Mouse (Mus musculus) layer of hippocampus, adult 2 months (tissue): Measurements from ENCODE around the gene Sipa1l1. TPM values are rescaled to one million over a fixed set of nuclear protein-coding genes. Genes with fewer than 3 reads are reported as not detected.

Experiments
- DNase-seq, 2 experiments: peaks; one replicate each; pipeline ENCODE4 v3.0.0; 2022; ENCODE audit warnings: low spot score in 2 of 2
- H3K27ac ChIP-seq: fragments of 200-600 bp; 2 replicates; pipeline ENCODE4 v1.8.1; 2022
- H3K4me3 ChIP-seq: fragments of 200-600 bp; 2 replicates; pipeline ENCODE4 v1.8.1; 2022; ENCODE audit warnings: mild to moderate bottlenecking
- CTCF ChIP-seq: fragments of 200-600 bp; conservative IDR thresholded peaks from 2 replicates; pipeline ENCODE4 v1.8.1; 2022; ENCODE audit warnings: antibody characterized with exemption, mild to moderate bottlenecking, moderate library complexity
- long read RNA-seq, 2 experiments: library from polyadenylated mRNA; stranded (forward); transcript quantifications; one replicate each; pipeline ENCODE4 v2.0.0; 2021; ENCODE audit warnings: borderline mapping rate in 2 of 2
- total RNA-seq, 2 experiments: library from RNA; stranded (reverse); gene quantifications; 2 replicates each; pipeline ENCODE4 v1.2.3; 2021

Gene Sipa1l1
- 100 to 1,000 TPM; 233 to 244 TPM for total RNA-seq
- long read RNA-seq, experiment 1, full-length matches to known transcripts = 1 of 58 reads
- long read RNA-seq, experiment 1, partial matches to known transcripts = 47 of 58 reads
- long read RNA-seq, experiment 1, other reads (novel, unspliced or antisense) = 10 of 58 reads
- long read RNA-seq, experiment 2, full-length matches to known transcripts = 1 of 67 reads
- long read RNA-seq, experiment 2, partial matches to known transcripts = 56 of 67 reads
- long read RNA-seq, experiment 2, other reads (novel, unspliced or antisense) = 10 of 67 reads

DNA sequence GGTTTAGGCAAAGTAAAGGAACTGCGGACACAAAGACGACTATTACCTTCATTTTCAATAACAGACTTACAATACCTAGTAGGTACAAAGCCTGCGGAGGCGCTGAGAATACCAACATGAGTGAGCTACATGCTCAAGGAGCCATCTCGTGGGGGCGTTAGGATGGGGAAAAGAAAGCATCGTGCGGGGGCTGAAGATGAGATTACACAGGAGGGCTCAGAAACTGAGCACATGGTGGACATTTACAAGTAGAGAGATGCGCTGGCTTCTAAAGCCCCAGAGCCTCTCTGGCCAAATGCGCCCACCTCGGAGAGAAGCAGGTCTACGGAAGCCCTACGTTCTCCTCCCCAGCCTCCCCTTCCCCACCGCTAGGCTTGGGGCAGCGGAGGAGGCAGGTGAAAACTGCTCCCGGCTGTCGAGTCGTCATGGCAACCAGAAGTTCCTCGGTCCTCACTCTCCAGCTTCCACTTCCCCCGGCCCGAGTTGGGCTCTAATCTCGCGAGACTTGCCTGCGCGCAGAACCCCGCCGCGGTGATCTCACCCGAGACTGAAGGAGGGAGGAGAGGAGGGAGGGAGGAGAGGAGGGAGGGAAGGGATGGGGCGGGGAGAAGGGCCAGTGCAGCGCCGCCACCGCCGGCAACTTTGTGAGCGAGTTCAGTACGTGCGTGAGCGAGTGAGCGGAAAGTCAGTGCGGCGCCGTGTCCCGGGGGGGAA lies at the start of gene Sipa1l1:
TSS of gene Sipa1l1 (plus strand) at position 501 of the 714 bp plus-strand sequence.
- peak; percentile 96 to 97 for DNase-seq
- H3K4me3 ChIP-seq = peak within 1 kb of the TSS; percentile 87
- H3K27ac ChIP-seq = peak within 1 kb of the TSS; percentile 98
- TF ChIP-seq CTCF = peak; percentile 51

DNA sequence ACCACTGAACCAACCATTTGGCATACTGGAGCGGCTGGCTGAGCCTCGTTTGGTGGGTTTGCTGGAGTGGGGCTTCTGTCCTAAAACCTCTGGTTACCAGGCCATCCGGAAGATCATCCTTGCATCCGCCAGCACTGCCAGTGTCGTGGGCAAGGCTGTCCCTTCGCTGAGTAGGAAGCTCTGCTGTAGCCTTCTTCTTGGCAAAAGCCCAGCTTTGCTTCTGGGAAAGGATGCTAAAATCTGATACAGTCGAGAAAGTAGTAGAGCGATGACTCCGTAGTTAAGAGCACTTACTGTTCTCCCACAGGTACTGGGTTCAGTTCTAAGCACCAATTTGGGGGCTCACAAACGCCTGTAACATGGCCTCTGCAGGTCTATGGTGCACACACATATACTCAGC lies 47.2 kb upstream of the Sipa1l1 start:
- H3K27ac ChIP-seq = no peak overlapping the region
- no peak for TF ChIP-seq CTCF
- H3K4me3 ChIP-seq = no peak overlapping the region
- DNase-seq = no peak

DNA sequence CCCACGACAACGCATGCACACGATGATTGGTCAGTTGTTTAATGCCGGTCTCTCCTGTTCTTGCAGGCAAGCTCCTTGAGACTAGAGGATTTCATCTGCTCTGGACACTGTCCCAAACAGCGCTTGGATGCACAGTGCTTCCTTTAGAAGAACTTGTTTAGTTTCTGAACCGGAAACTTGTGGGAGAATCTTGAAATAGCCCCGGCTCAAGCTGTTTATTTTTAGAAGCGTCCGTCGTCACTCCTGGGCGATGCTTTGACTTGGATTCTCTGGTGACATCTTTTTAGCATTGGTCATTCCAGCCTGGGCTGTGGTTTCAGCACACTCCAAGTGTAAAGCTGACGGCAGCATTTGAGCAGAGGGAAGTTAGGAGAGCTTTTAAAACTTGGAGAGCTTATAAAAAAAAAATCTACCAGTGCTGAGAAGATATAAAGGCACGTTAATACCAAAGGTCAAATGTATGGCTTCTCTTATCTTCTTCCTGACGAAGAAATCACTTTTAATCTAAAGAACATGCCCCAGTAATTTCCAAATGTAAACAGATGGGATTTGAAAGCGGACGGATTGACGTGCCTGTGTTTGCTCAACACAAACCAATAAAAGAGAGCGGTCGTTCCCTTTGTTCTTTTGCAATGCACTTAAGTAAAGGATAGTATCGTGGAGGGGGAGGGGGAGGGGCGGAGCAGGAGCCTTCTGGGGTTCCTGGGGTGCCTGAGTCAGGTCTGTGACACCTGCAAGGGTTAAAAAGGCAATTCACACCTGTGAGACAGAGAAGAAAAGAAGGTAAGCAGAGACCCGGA lies 46.5 kb upstream of the Sipa1l1 start:
- no peak overlapping the region for H3K27ac ChIP-seq
- no peak overlapping the region; the same call in 1 of the 2 replicates for H3K4me3 ChIP-seq
- TF ChIP-seq CTCF = no peak
- no peak for DNase-seq

DNA sequence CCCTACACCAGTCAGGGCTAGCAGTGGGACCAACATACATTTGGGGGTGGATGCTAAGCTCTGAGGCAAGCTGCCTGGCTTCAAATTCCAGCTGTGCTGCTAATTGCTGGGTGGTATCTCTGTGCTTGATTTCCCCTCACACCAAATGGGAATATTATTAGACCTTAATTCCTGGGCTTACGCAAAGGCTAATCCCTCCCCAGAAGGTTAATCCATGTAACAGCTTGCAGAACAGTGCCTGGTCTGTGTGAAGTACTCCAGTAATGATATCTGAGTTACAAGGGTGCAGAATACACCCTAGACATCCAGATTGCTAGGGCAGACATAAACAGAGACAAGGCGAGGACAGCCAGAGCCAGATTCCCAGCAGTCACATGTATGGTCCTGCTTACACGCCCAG lies 42.3 kb upstream of the Sipa1l1 start:
- Histone ChIP-seq H3K4me3 (no peak overlapping the region), H3K27ac (no peak overlapping the region)
- no peak for DNase-seq
- TF ChIP-seq CTCF = no peak

DNA sequence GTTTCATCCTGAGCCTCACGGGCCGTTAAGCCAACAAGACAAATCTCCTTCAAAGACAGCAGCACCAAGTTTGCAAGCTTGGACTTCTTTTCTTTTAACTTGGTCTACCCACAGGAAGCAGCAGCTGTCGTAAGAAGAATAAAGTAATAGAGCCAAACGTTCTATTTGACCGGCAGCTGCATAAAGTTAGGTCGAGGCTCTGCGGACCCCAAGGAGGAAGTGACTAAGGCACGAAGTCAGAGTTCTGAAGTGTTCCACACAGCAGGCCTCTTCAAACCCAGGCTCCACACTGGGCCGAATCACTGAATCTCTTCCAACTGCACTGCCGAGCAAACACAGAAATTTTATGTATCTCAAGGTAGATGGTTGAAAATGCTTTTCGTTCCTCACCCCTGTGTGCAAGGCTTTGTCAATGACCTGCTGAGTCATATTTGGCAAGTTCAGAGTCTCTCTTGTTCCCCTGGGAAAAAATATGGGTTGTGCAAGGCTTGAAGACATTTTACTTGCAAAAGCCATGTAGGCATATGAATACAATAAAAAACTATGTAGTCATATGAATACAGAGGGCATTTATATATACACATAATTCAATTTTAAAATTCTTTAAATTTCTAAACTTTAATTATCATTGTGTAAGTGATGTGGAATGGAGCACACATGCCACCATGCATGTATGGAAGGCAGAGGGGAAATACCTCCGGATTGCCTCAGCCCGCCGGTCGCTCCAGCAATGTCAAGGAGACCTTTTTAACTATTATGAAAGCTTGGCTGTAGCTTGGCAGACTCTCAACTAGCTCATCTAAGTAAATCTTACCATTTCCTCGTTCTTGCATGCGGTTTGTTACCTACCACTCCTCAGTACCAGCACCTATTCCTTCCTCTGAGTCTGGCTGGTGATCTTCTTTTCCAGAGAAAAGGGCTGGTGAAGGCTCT lies 29.6 kb upstream of the Sipa1l1 start:
- no peak for DNase-seq
- Histone ChIP-seq H3K4me3 (no peak overlapping the region), H3K27ac (no peak overlapping the region)
- no peak for TF ChIP-seq CTCF

DNA sequence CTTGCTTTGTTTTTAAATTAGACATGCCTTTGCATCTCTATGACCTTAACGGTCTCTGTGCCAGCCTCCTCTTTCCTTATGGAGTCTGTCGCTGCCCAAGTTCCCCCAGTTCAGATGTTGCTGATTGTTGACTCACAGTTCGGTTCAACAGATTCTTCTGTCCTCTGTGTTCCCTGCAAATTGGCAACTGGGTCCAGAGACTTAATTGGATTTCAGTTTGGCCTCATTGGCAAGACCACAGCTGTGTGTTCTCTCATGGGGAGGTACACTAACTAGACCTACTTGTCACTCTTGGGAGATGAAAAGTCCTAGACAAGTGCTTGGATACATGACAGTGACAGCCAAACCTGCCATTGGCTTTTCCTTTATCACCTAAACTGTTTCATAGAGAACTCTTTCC lies 25.7 kb upstream of the Sipa1l1 start:
- H3K27ac ChIP-seq = no peak overlapping the region
- no peak for DNase-seq
- no peak overlapping the region for H3K4me3 ChIP-seq
- no peak for TF ChIP-seq CTCF

DNA sequence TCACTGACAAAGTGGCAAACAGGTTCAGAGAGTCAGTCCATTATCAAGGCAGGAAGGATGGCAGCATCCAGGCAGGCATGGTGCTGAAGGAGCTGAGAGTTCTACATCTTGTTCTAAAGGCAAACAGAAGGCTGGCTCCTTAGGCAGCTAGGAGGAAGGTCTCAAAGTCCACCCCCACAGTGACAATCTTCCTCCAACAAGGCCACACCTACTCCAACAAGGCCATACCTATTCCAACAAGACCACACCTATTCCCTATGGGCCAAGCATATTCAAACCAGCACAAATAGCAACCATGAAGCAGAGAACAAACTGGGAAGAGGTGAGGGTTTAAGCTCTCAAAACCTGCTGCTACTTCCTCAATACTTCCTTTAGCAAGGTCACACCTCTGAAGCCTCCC lies 23.9 kb upstream of the Sipa1l1 start:
- H3K4me3 ChIP-seq = no peak overlapping the region

DNA sequence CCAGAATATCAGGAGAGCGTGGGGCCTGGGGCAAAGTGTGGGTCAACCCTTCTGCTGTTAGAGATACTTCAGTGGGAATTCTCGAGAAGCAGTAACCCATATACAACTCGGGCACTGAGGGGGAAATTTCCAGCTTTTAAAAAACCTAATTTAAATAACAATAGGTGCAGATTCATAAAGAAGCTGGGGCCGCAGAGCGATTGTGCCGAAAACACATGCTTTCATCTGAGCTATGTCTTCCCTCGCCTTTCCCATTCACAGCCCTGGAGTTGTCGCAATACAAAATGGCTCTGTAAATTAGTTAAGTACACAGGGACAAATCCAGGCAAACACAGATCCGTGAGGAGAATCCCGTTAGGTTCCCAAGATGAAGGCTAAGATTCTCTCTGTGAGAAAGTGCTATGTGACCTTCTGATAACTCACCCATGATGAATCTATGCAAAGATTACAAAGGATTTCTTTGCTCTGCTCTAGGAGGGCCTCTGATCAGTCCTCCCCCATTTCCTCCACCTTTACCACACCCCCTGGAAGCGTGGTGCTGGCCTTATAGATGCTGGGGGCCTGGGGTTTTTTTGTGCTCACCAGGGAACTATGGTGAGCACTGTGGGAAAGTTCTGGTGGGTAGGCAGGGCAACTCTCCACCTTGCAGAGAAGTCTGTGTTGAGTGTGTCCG lies 22.0 kb upstream of the Sipa1l1 start:
- Histone ChIP-seq H3K27ac (peak overlapping the region; percentile 77; the same call in 1 of the 2 replicates), H3K4me3 (no peak overlapping the region)
- TF ChIP-seq CTCF = no peak
- DNase-seq = no peak

More for the DNA sequence above, 23.9 kb upstream of the Sipa1l1 start:
- DNase-seq = no peak
- TF ChIP-seq CTCF = no peak
- H3K27ac ChIP-seq = no peak overlapping the region

DNA sequence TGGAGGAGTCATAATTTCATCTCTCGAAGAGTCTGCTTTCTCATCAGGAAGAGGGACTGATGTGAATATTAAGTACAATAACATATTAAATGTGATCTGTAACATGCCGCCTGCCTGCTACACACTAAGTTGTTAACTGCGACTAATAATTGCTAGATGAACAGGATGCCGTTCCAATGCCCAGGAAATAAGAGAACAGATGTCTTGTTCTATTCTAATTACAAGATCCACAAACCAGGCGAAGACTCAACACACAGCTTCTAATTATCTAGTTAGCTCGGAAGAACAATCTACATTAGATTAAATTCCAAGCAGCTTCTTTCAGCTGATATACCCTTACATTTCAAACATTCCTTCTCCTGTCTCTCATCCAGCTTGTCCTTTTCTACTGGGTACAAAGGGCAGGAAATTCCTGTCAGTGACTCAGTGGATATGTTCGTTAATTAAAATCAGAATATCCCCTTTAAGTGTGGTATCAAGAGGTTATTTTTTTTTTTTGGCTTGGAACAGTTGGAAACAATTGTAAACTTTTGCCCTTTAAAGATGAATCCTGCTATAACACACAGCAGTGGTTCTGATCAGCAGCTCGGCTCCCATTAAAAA lies 20.7 kb upstream of the Sipa1l1 start:
- TF ChIP-seq CTCF = no peak
- peak overlapping the region; percentile 77 for H3K27ac ChIP-seq
- peak in 1 of 2 experiments; percentile 23 for DNase-seq

DNA sequence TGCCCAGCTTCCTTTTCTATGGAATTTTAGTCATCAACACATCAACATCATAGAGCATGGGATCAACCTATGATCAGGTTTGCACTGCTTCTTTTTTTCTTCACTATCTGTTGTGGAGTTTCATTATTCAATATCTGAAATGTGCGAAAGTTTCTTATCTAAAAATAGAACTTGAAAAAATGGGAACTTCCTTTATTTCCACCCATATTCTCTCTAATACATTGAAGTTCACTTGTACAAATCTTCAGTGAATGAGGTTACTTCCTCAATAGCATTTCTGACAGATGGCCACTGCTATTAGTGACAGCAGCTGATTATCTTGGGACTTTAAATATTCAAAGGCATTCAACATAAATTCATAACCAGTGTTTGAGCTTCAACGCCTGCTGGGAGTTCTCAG lies 18.1 kb upstream of the Sipa1l1 start:
- no peak overlapping the region for H3K27ac ChIP-seq
- DNase-seq = no peak
- no peak overlapping the region for H3K4me3 ChIP-seq
- no peak for TF ChIP-seq CTCF

More for the DNA sequence above, 20.7 kb upstream of the Sipa1l1 start:
- no peak overlapping the region for H3K4me3 ChIP-seq

DNA sequence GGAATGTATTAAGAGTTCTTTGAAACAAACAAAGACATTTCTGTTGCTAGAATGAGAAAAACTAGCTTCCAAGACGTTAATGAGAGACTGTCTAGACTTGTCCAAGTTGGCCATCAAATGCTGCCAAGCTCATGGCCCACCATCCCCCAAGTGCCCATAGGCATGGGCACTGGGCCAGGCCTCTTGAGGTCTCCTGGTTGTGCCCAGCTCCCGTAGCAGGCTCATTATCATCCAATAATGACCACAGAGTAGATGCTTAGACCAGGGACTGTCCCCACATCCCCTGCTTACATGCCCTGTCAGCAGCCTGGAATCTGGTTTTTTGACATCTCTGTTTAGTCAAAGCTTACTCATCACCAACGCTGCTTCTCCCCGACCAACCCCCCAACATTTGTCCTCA lies 14.6 kb upstream of the Sipa1l1 start:
- DNase-seq = no peak
- H3K27ac ChIP-seq = no peak overlapping the region
- TF ChIP-seq CTCF = no peak
- H3K4me3 ChIP-seq = no peak overlapping the region
